Mouse (Mus musculus): ENCODE measurements around the gene Gm3468.
"Not testable (repeated sequence)": the region's sequence is repeated elsewhere in the genome, so short reads cannot be mapped to it uniquely, and the experiment has no call there.

Gene Gm3468

GRCm38 (mm10) chr14:6108272-6108925 is at the start of gene Gm3468:
TSS of gene Gm3468 (minus strand) at chr14:6108665.
- in situ Hi-C loops (cut with MboI, MseI), result loop anchor here (25.0 kb wide), 2 partner anchors 329 to 1379 kb away; partner anchors contain the start of genes Gm3594 (in 1 of the 2) and Gm3752 (in 1 of the 2)

GRCm38 (mm10) chr14:6125707-6126106 is 17.2 kb upstream of the Gm3468 start, which contains the start of gene Gm3476:
TSS of gene Gm3476 (minus strand) at chr14:6125807.
- in situ Hi-C loops (cut with MboI, MseI), result loop anchor here (25.0 kb wide), 2 partner anchors 1212 to 1612 kb away; partner anchors contain the start of gene Gm5797 (in 1 of the 2)

GRCm38 (mm10) chr14:6107500-6107899 is 965 bp downstream of the Gm3468 start:
- in situ Hi-C loops (cut with MboI, MseI), result loop anchor here (25.0 kb wide), 2 partner anchors 330 to 1380 kb away; partner anchors contain the start of genes Gm3594 (in 1 of the 2) and Gm3752 (in 1 of the 2)

- in situ Hi-C loops (cut with MboI, MseI), result not testable (repeated sequence)
These were observed 14.6 kb downstream of the Gm3468 start, which contains the start of gene Gm8206 for GRCm38 (mm10) chr14:6093842-6094241. TSS of gene Gm8206 (minus strand) at chr14:6093942.

- in situ Hi-C loops (cut with MboI, MseI), result loop anchor here in 1 of 2 experiments (5.0 to 10.0 kb wide), 3 partner anchors 1207 to 1976 kb away; partner anchors contain the start of genes Gm3115, Gm3159 and Gm3727
These were observed 50.3 kb downstream of the Gm3468 start, which contains the start of gene Gm6337 for GRCm38 (mm10) chr14:6058167-6058566. TSS of gene Gm6337 (minus strand) at chr14:6058267.

Data from T-helper 17 cell (primary cell).